Mouse (Mus musculus): Measurements from ENCODE around the gene Unc119. TPM values are rescaled to one million over a fixed set of nuclear protein-coding genes. Genes with fewer than 3 reads are reported as not detected.
A peak's percentile ranks its signal among the peaks of the same experiment; 100 is the strongest.

The Unc119 gene
- polyA plus RNA-seq, 1 experiment from 2014 or later = 55.0 TPM

- ATAC-seq (no peak), DNase-seq (ENCODE audit: low read depth, low spot score) (no peak)
- CTCF ChIA-PET = no interaction called here
- no peaks in the 10 kb centered on the region for H3K27me3 ChIP-seq
- no peak for TF ChIP-seq CTCF (IDR thresholded peaks at IDR 0.05)
- POLR2A ChIA-PET = no interaction called here
- in situ Hi-C loops (cut with MboI; ENCODE audit: low pct_unique_long_range_greater_than_20kb) = no loop called here
Observed at GRCm38 (mm10) chr11:78322860-78323259, 20.4 kb upstream of the Unc119 start, which contains the start of gene Aldoc. Aldoc (plus strand) TSS chr11:78322968.

- TF ChIP-seq CTCF (IDR thresholded peaks at IDR 0.05) = no peak
- ChIA-PET POLR2A (no interaction called here), CTCF (interaction anchor here (0.7 kb wide), 1 partner anchor 21 kb away, joined by 3 read pairs; no protein-coding TSS in a partner anchor)
- in situ Hi-C loops (cut with MboI; ENCODE audit: low pct_unique_long_range_greater_than_20kb) = no loop called here
- ATAC-seq (no peak), DNase-seq (ENCODE audit: low read depth, low spot score) (no peak)
- H3K27me3 ChIP-seq = no peaks in the 10 kb centered on the region
Observed at GRCm38 (mm10) chr11:78324000-78324785, 19.1 kb upstream of the Unc119 start.

- POLR2A ChIA-PET = no interaction called here
- TF ChIP-seq CTCF (IDR thresholded peaks at IDR 0.05) = no peak
- in situ Hi-C loops (cut with MboI; ENCODE audit: low pct_unique_long_range_greater_than_20kb) = no loop called here
Observed at GRCm38 (mm10) chr11:78324965-78325364, 18.3 kb upstream of the Unc119 start.

DNA sequence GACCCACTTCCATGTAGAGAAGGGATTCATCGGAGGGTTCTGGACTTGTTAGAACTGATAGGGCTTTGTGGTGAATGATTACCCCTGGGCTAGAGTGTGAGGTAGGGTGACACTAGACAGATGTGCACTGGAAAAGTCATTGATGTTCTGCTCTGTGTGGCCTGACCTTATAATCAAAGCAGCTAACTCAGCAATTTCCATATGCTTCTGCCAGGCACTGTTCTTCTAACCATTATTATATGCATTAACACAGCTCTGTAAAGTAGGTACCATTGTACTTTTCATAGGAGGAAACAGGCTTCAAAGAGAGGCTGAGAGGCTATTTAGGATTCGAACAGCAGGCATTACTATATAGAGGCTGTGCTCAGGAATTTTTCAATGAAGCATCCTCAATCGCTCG is 16.1 kb upstream of the Unc119 start:
- no peak for TF ChIP-seq CTCF (IDR thresholded peaks at IDR 0.05)
- CTCF ChIA-PET = interaction anchor here (1.2 to 1.5 kb wide), 3 partner anchors 15 to 75 kb away, joined by 3 to 7 read pairs (median 4); no protein-coding TSS in a partner anchor
- no peaks in the 10 kb centered on the region for H3K27me3 ChIP-seq
- ATAC-seq = no peak
- POLR2A ChIA-PET = interaction anchor here (1.6 kb wide), 1 partner anchor 22 kb away, joined by 3 read pairs; no protein-coding TSS in a partner anchor
- no peak for DNase-seq (ENCODE audit: low read depth, low spot score)
- in situ Hi-C loops (cut with MboI; ENCODE audit: low pct_unique_long_range_greater_than_20kb) = no loop called here

More at GRCm38 (mm10) chr11:78324965-78325364, 18.3 kb upstream of the Unc119 start:
- DNase-seq (ENCODE audit: low read depth, low spot score) (no peak), ATAC-seq (no peak)
- CTCF ChIA-PET = no interaction called here
- no peaks in the 10 kb centered on the region for H3K27me3 ChIP-seq

GRCm38 (mm10) chr11:78327634-78328511 is 15.4 kb upstream of the Unc119 start, which contains the start of gene Pigs:
Pigs (plus strand) TSS chr11:78328415.
- H3K27me3 ChIP-seq = no peaks in the 10 kb centered on the region
- no peak for TF ChIP-seq CTCF (IDR thresholded peaks at IDR 0.05)
- DNase-seq (ENCODE audit: low read depth, low spot score) = peak; percentile 42
- ATAC-seq = peak; percentile 92
- in situ Hi-C loops (cut with MboI; ENCODE audit: low pct_unique_long_range_greater_than_20kb) = no loop called here
- POLR2A ChIA-PET = interaction anchor here (0.7 to 1.6 kb wide), 4 partner anchors 10 to 40 kb away, joined by 3 to 4 read pairs (median 4); no protein-coding TSS in a partner anchor
- CTCF ChIA-PET = interaction anchor here (1.1 to 1.5 kb wide), 6 partner anchors 9 to 76 kb away, joined by 3 to 7 read pairs (median 4); no protein-coding TSS in a partner anchor

DNA sequence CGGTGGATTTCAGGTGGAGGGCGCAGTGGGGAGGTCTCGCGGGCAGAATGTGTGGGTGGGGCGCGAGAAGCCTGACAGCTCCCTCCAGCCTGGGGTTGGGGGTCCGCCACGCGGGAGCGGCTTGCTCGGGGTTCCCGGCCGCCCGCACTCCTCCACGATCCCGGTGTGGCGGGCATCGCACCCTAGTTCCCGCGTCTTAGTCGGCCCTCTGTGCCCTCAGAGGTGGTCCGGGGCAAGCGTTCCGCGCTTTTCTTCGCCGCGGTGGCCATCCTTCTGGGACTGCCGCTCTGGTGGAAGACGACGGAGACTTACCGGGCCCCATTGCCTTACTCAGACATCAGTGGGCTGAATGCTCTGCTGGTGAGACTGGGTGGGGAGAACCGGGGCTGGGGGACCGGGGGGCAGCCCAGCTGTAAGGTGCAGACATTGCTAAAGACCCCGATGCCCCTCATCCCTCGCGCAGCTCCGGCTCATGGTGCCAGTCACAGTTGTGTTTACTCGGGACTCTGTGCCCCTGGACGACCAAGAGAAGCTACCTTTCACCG is 14.7 kb upstream of the Unc119 start:
- no peak for TF ChIP-seq CTCF (IDR thresholded peaks at IDR 0.05)
- CTCF ChIA-PET = interaction anchor here (1.1 to 1.5 kb wide), 6 partner anchors 10 to 76 kb away, joined by 3 to 7 read pairs (median 4); no protein-coding TSS in a partner anchor
- POLR2A ChIA-PET = interaction anchor here (1.0 to 1.6 kb wide), 3 partner anchors 11 to 23 kb away, joined by 3 to 4 read pairs (median 4); no protein-coding TSS in a partner anchor
- DNase-seq (ENCODE audit: low read depth, low spot score) = no peak
- no peaks in the 10 kb centered on the region for H3K27me3 ChIP-seq
- in situ Hi-C loops (cut with MboI; ENCODE audit: low pct_unique_long_range_greater_than_20kb) = no loop called here
- ATAC-seq = peak; percentile 26

DNA sequence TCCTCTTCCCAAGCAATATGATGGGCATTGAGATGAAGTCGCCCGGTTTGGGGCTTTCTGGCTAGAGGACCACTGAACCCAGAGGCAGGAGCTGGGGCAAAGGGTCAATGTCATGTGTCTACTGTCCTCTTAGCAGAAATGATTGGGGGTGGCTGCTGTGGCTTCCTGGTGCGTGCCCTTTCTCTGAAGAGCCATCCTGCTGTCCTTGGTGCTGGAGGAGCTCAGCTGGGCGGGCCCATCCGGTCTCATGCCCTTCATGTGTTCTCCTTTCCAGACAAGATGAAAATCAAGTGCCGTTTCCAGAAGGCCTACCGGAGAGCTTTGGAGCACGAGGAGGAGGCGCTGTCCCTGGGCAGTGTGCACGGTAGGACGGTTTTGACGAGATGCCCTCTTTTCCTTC is 10.6 kb upstream of the Unc119 start:
- ChIA-PET POLR2A (interaction anchor here (1.2 kb wide), 1 partner anchor 14 kb away, joined by 3 read pairs; no protein-coding TSS in a partner anchor), CTCF (no interaction called here)
- H3K27me3 ChIP-seq = no peaks in the 10 kb centered on the region
- TF ChIP-seq CTCF (IDR thresholded peaks at IDR 0.05) = no peak
- in situ Hi-C loops (cut with MboI; ENCODE audit: low pct_unique_long_range_greater_than_20kb) = no loop called here
- DNase-seq (ENCODE audit: low read depth, low spot score) (no peak), ATAC-seq (no peak)

DNA sequence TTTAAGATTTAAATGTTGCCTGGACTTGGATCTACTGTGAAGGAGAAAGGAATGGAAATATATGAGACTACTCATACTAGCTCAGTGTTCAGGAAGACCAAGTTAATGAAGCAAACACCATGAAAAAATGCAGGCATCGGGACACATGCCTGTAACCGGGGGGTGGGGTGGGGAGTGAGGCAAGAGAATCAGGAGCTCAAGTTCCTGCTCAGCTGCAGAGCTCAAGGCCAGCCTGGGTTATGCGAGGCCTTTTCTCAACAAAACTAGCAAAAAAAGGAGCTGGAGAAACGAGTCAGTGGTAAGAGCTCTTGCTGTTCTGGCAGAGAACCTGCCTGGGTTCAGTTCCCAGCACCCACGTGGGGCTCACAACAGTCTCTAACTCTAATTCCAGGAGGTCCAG is 9.3 kb upstream of the Unc119 start:
- ChIA-PET POLR2A (interaction anchor here (1.2 kb wide), 1 partner anchor 12 kb away, joined by 3 read pairs; no protein-coding TSS in a partner anchor), CTCF (interaction anchor here (1.2 kb wide), 1 partner anchor 17 kb away, joined by 3 read pairs; no protein-coding TSS in a partner anchor)
- H3K27me3 ChIP-seq = no peaks in the 10 kb centered on the region
- no peak for ATAC-seq
- no peak for TF ChIP-seq CTCF (IDR thresholded peaks at IDR 0.05)
- in situ Hi-C loops (cut with MboI; ENCODE audit: low pct_unique_long_range_greater_than_20kb) = no loop called here
- no peak for DNase-seq (ENCODE audit: low read depth, low spot score)

- in situ Hi-C loops (cut with MboI; ENCODE audit: low pct_unique_long_range_greater_than_20kb) = no loop called here
- DNase-seq (ENCODE audit: low read depth, low spot score) (no peak), ATAC-seq (no peak)
- ChIA-PET CTCF (no interaction called here), POLR2A (no interaction called here)
- no peak for TF ChIP-seq CTCF (IDR thresholded peaks at IDR 0.05)
- H3K27me3 ChIP-seq = no peaks in the 10 kb centered on the region
Observed at GRCm38 (mm10) chr11:78337040-78337439, 6.2 kb upstream of the Unc119 start.

DNA sequence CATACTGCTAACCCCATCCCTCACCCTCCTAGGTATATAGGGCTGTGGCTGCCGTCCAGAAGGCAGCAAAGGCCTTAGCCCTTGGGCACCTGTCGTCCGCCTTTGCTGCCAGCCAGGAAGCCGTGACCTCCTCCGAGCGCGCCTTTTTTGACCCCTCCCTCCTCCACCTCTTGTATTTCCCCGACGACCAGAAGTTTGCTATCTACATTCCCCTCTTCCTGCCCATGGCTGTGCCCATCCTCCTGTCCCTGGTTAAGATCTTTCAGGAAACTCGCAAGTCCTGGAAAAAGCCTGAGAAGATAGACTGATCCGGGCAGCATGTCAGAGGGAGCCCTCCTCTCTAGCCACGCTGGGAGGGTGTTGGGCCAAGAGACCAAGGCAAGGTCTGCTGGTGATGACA is 1.6 kb upstream of the Unc119 start:
- no peak for TF ChIP-seq CTCF (IDR thresholded peaks at IDR 0.05)
- ATAC-seq (no peak), DNase-seq (ENCODE audit: low read depth, low spot score) (no peak)
- ChIA-PET CTCF (no interaction called here), POLR2A (no interaction called here)
- in situ Hi-C loops (cut with MboI; ENCODE audit: low pct_unique_long_range_greater_than_20kb) = no loop called here
- H3K27me3 ChIP-seq = no peaks in the 10 kb centered on the region
